Mouse (Mus musculus): ENCODE measurements at regions not wholly inside any gene's neighbourhood (a gene's known extent, or its start where the extent isn't known, plus 50 kb on each side); places are given as distances from the start of the nearest gene placed in this dataset.

DNA sequence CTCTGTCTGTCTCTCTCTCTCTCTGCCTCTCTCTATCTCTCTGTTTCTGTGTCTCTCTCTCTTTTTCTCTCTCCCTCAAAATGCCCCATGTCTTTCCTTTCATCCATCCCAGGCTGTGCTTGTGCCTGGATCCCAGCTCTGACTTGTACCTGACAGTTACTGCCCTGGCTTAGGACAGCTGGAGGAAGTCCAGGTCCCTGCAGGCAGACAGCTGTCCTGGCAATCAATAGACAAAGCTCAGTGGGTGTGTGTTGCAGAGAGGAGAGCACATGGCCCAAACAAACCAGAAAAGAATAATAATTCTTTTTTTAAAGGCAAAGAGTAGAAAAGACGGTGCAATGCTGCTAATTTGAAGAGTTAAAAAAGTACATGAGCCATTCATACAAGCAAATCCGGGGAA, 148.4 kb upstream of the Sulf2 start:
- no peak for TF ChIP-seq POLR2A (IDR thresholded peaks at IDR 0.05; ENCODE audit: borderline replicate concordance, extremely low read depth, insufficient read depth, insufficient read length, poor library complexity, severe bottlenecking)
- no peak for TF ChIP-seq CTCF (IDR thresholded peaks at IDR 0.05; ENCODE audit: borderline replicate concordance, extremely low read depth, insufficient read depth, insufficient read length)

Measured in brain, embryonic 14.5 days (tissue).